Mouse (Mus musculus): ENCODE results near the gene Klra7.
"Not testable (repeated sequence)": the region's sequence is repeated elsewhere in the genome, so short reads cannot be mapped to it uniquely, and the experiment has no call there.

Gene Klra7

DNA sequence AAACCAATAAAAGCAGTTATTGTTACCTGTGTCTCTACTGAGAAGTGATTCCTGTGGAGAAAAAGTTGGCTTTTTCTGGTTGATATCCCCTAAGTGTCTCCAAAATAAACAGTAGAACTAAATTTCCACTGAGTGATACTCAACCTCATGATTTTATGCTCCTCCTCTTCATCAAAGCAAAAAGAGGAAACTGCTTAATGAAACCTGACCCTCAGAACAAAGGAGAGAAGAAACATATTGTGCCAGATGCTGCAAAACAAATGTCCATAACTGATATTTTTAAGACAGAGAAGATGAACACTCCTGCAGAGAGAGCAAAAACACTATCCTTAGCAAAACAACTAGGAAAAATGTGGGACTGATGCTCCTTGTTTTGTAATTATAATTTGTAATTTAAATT lies at the start of gene Klra7:
Gene Klra7, minus strand, starts transcription at position 101 of the 400 bp plus-strand sequence.
- DNase-seq (ENCODE audit: low spot score), result no peak

DNA sequence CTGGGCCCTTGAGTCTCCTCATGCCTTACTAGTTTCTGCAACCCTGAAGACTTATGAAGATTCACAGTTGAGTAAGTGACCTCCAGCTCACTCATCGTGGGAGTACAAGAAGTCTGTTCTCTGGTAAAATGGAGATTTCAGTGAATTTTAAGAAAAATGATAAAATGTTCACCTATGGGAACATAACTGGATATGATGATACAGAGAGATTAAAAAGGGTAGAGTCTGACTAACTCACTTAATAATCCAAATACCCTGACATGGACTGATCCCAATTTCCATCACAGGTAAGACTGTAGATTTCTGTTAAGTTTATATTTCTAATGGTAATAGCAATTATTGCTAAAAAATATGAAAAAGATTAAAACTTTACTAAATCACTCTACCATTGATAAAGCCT lies 48.7 kb upstream of the Klra7 start, which contains the start of gene Klra10:
Gene Klra10, minus strand, starts transcription at position 101 of the 400 bp plus-strand sequence.
- not testable (repeated sequence) for DNase-seq (ENCODE audit: low spot score)

DNA sequence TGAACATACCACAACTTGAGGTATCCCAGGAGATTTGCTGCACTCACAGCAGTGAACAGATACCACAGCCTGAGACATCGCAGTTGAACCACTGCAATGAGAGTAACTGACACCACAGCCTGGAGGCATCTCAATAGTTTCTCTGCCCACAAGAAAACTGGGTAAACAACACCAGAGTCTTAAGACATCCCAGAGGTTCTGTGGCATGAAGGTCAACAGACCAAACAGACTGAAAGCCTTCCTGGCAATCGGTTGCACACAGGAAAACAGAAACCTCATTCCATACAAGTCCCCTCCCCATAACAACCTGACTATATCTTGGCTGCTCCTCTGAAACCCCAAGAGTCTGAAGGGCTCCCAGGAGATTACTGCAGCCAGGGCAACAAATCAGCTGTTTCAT lies 22.2 kb upstream of the Klra7 start:
- no peak for DNase-seq (ENCODE audit: low spot score)

DNA sequence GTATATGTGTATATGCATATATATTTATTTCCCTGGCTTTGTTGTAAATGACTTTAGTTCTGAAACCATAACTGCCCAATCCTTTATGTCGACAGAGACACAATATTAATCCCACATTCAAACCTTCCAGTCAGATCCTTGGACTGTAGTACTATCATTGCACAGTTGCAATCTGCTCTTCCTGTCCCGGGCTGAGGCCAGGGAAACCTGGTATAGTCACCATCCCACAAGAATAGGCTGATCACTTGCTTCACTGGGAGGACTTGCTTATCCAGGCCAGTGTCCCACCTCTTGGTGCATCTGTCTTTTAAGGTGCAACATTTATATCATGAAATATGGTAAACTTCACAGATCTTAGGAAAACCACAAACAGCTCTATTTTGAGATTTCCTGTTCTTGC lies 4.4 kb upstream of the Klra7 start:
- no peak for DNase-seq (ENCODE audit: low spot score)

DNA sequence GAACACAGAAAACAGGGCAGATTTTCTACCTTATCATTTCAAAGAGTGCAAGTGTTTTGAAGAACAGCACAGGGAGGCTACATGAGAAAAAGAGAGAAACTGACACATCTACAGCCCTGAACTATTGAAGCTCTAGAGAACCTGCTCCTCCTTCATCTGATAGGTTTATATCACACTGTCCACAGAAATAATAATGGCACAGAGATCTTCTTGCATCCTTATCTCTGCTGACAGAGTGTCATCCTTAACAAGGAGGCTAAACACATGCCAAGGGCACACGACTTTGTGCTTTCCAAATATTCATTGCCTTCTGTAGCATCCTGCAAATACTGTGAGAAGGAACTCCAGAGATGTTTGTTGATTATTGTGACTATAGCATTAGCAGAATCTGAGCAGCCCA lies 3.5 kb upstream of the Klra7 start:
- DNase-seq (ENCODE audit: low spot score), result no peak

DNA sequence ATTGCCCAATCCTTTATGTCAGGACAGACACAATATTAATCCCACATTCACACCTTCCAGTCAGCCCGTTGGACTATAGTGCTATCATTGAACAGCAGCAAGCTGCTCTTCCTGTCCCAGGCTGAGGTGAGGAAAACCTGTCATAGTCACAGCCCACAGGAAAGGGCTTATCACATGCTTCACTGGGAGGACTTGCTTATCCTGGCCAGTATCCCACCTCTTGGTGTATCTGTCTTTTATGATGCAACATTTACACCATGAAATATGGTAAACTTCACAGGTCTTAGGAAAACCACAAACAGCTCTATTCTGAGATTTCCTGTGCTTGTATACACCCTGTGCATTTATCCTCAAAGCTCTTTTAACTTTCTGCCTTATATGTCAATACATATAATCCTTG lies 35.7 kb downstream of the Klra7 start:
- not testable (repeated sequence) for DNase-seq (ENCODE audit: low spot score)

DNA sequence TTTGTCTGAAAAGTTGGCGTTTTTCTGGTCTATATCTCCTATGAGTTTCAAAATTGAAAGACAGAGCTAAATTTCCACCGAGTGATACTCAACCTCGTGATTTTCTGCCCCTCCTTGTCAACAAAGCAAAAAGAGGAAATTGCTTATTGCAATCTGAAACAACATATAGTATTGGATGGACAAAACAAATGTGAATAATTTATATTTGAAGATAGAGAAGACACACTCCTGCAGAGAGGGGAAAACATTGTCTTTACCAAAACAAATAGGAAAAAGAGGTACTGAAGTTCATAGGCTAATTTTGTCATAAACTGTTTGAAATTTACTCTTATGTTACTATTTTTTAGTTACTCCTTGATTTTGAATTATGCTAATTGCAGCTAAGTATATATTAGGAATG lies 40.1 kb downstream of the Klra7 start, which contains the start of gene Klra9:
Gene Klra9, minus strand, starts transcription at position 101 of the 400 bp plus-strand sequence.
- not testable (repeated sequence) for DNase-seq (ENCODE audit: low spot score)

All from embryo, embryonic 10 days (tissue).